Mouse (Mus musculus): ENCODE results near the gene Chst12. TPM values are rescaled to one million over a fixed set of nuclear protein-coding genes. Genes with fewer than 3 reads are reported as not detected.

The Chst12 gene
- 7.0 and 8.9 TPM in 2 replicates for polyA plus RNA-seq (2012; rRNA removed)

DNA sequence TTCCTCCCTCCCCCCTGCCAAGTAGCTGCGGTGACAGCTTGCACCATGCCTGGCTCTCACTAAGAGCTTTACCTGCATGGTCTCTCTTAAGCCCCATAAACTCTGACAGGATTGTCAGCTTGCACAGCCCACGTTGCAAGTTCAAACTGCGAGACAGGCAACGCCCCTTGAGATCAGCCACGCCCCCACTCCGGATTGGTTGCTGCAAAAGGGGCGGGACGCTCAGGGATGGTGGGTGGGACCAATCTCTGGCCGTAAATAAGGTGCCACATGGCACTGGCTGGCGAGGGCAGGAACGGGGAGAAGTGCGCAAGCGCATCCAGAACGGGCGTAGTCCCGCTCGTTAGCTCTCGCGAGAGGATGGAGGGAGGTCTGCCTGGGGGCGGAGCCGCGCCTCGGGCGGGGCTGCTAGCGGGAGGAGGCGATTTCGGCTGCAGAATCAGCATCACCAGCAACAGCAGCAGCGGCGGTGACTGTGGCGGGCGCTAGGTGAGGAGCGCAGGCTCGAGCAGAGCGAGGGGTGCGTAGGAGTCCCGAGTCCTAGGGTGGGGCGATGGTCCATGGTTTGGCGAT is at the start of gene Chst12:
Gene Chst12, plus strand, starts transcription at position 343 of the 573 bp plus-strand sequence.

DNA sequence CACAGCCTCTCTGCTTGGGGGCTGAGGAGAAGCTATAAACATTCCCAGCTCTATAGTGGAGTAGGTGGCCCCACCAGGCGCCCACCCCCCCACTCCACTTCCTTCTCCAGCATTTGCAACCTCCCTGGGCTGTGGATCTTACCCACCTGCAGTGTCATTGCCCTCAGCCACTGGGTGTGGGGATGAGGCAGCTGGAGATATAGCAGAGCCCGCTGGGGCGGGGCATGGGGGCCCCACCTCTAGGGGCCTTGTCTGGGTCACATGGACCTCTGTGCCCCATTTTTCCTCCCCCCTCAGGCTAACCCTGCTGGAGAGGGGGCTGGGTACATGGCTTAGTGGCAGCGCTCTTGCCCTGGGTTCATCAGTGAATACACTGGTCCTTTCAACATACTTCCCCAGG is 59.5 kb downstream of the Chst12 start, which contains the start of gene Grifin:
Gene Grifin, minus strand, starts transcription at position 176 of the 400 bp plus-strand sequence.

Other genes with a start within 250 kb of the Chst12 start
- gene Mad1l1, start 184.0 kb upstream of the Chst12 start, polyA plus RNA-seq (2012; rRNA removed) = 31.4 and 36.9 TPM in 2 replicates
- 41.5 and 71.6 TPM in 2 replicates for gene Nudt1, start 183.9 kb upstream of the Chst12 start, polyA plus RNA-seq (2012; rRNA removed)
- 14.0 and 19.0 TPM in 2 replicates for gene Mrm2, start 173.7 kb upstream of the Chst12 start, polyA plus RNA-seq (2012; rRNA removed)
- gene Snx8, start 116.3 kb upstream of the Chst12 start, polyA plus RNA-seq (2012; rRNA removed) = 20.9 and 23.3 TPM in 2 replicates
- gene Eif3b, start 86.2 kb upstream of the Chst12 start, polyA plus RNA-seq (2012; rRNA removed) = 149 and 191 TPM in 2 replicates
- gene Gm4869, start 59.9 kb upstream of the Chst12 start, polyA plus RNA-seq (2012; rRNA removed) = 0.14 and 0.20 TPM in 2 replicates
- 0.24 and 0.31 TPM in 2 replicates for gene Grifin, start 59.5 kb downstream of the Chst12 start, polyA plus RNA-seq (2012; rRNA removed)
- gene Lfng, start 101.8 kb downstream of the Chst12 start, polyA plus RNA-seq (2012; rRNA removed) = 53.1 and 54.0 TPM in 2 replicates
- gene Ttyh3, start 143.5 kb downstream of the Chst12 start, polyA plus RNA-seq (2012; rRNA removed) = 121 and 127 TPM in 2 replicates
- 31.4 and 34.4 TPM in 2 replicates for gene Iqce, start 196.8 kb downstream of the Chst12 start, polyA plus RNA-seq (2012; rRNA removed)
- gene Brat1, start 199.5 kb downstream of the Chst12 start, polyA plus RNA-seq (2012; rRNA removed) = 18.4 and 19.4 TPM in 2 replicates
- 0.73 and 0.89 TPM in 2 replicates for gene Amz1, start 218.6 kb downstream of the Chst12 start, polyA plus RNA-seq (2012; rRNA removed)

All from central nervous system, embryonic 11.5 days (tissue).